Mouse (Mus musculus) bone marrow, adult 2 months (tissue): ENCODE measurements around the gene Keg1.

Source experiments
- CTCF ChIP-seq: fragments of 200-500 bp; IDR thresholded peaks from 2 replicates; pipeline ENCODE4 v1.5.1; 2011; ENCODE audit warnings: low read length, control low read depth; ENCODE audit not compliant: control insufficient read depth, insufficient read depth
- POLR2A ChIP-seq: fragments of 200-500 bp; IDR thresholded peaks from 2 replicates; pipeline ENCODE4 v1.6.1; 2011; ENCODE audit warnings: low read depth, mild to moderate bottlenecking, control low read depth, low read length, borderline replicate concordance; ENCODE audit not compliant: control insufficient read depth

DNA sequence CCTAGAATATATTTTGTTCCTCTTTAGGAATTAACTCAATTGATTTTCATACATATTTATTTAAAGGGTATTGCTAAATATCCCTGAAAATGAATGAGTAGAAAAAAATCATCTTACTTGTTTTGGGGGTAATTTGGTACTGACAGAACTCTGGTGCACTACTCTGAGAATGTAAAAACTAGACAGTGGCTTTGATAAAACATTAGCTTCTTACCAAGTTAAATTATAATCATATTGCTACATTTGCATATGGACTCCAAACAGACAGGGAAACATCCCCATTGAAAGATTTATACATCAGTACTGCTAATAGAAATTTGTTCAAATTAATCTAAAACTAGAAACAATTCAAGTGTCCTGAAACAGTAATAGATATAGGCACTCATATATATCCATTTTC is 10.4 kb upstream of the Keg1 start:
- TF ChIP-seq CTCF = no peak
- TF ChIP-seq POLR2A = no peak
